Mouse (Mus musculus) myocyte (in vitro differentiated cells): ENCODE data around the gene Rab33a.

Experiments
- CEBPB ChIP-seq: IDR thresholded peaks from 2 replicates; pipeline ENCODE4 v1.6.1; 2011; ENCODE audit warnings: mild to moderate bottlenecking, moderate library complexity; ENCODE audit not compliant: poor library complexity, insufficient read depth, severe bottlenecking
- E2F4 ChIP-seq: IDR thresholded peaks from one replicate; pipeline ENCODE4 v1.6.1; 2011; ENCODE audit warnings: mild to moderate bottlenecking, control low read depth, moderate library complexity; ENCODE audit not compliant: insufficient read depth
- MAX ChIP-seq: IDR thresholded peaks from one replicate; pipeline ENCODE4 v1.6.1; 2011; ENCODE audit warnings: low read depth, mild to moderate bottlenecking, control low read depth
- MYOG ChIP-seq, 3 experiments: IDR thresholded peaks; one replicate each; pipeline ENCODE4 v1.6.1; 2011; ENCODE audit warnings: control low read depth in 2 of 3, low read depth in 2 of 3, mild to moderate bottlenecking in 2 of 3; ENCODE audit not compliant: insufficient read length in 2 of 3, control insufficient read depth in 1 of 3, insufficient read depth in 1 of 3
- POLR2A ChIP-seq: IDR thresholded peaks from one replicate; pipeline ENCODE4 v1.6.1; 2011; ENCODE audit warnings: low read depth, mild to moderate bottlenecking, control low read depth, moderate library complexity; ENCODE audit not compliant: insufficient read length
- POLR2AphosphoS2 ChIP-seq: IDR thresholded peaks from one replicate; pipeline ENCODE4 v1.6.1; 2011; ENCODE audit warnings: low read depth, control low read depth; ENCODE audit not compliant: insufficient read length
- SRF ChIP-seq: IDR thresholded peaks from one replicate; pipeline ENCODE4 v1.6.1; 2011; ENCODE audit warnings: low read depth; ENCODE audit not compliant: control insufficient read depth, insufficient read length
- TCF12 ChIP-seq: IDR thresholded peaks from one replicate; pipeline ENCODE4 v1.6.1; 2011; ENCODE audit warnings: mild to moderate bottlenecking, control low read depth; ENCODE audit not compliant: poor library complexity, insufficient read depth, severe bottlenecking
- TCF3 ChIP-seq: IDR thresholded peaks from one replicate; pipeline ENCODE4 v1.6.1; 2011; ENCODE audit warnings: low read depth, control low read depth; ENCODE audit not compliant: insufficient read length
- USF1 ChIP-seq: IDR thresholded peaks from one replicate; pipeline ENCODE4 v1.6.1; 2011; ENCODE audit warnings: low read depth, mild to moderate bottlenecking, control low read depth, moderate library complexity

- TF ChIP-seq POLR2A (no peak), USF1 (no peak), POLR2AphosphoS2 (no peak), TCF12 (no peak), MAX (no peak), MYOG (IDR thresholded peaks at IDR 0.05; ENCODE audit: control insufficient read depth in 1 of 3, insufficient read depth in 1 of 3, insufficient read length in 2 of 3, low read depth in 2 of 3) (no peak), E2F4 (no peak), CEBPB (no peak), SRF (no peak), TCF3 (no peak)
Measured at GRCm38 (mm10) chrX:48518211-48518807, 776 bp upstream of the Rab33a start.
